Mouse (Mus musculus) CH12.LX (cell line): ENCODE measurements at regions not wholly inside any gene's neighbourhood (a gene's known extent, or its start where the extent isn't known, plus 50 kb on each side); places are given as distances from the start of the nearest gene placed in this dataset.

ENCODE experiments used
- DNase-seq: peaks from one replicate; pipeline ENCODE4 v3.0.0-alpha.2; 2013; ENCODE audit errors: extremely low read depth
- H3K27ac ChIP-seq: 2 replicates; pipeline ENCODE4 v1.5.1; 2012; ENCODE audit warnings: low read depth, mild to moderate bottlenecking, control low read depth, moderate library complexity; ENCODE audit not compliant: insufficient read depth
- H3K27me3 ChIP-seq: replicated peaks from 2 replicates; pipeline ENCODE3; 2012; ENCODE audit warnings: inconsistent platforms
- H3K36me3 ChIP-seq, 2 experiments: replicated peaks in 1 of 2; 2 replicates each; pipeline versions ENCODE3 to v1.6.1; 2012; ENCODE audit warnings: inconsistent platforms in 1 of 2, low read length in 1 of 2, mild to moderate bottlenecking in 1 of 2, mixed read lengths in 1 of 2, moderate library complexity in 1 of 2; ENCODE audit not compliant: control insufficient read depth in 1 of 2, insufficient read depth in 1 of 2
- H3K4me1 ChIP-seq, 2 experiments: 2 replicates each; pipeline ENCODE4 v1.6.1; 2012; ENCODE audit warnings: inconsistent platforms in 1 of 2, moderate library complexity in 1 of 2; ENCODE audit not compliant: insufficient read depth in 2 of 2, control insufficient read depth in 1 of 2
- H3K4me2 ChIP-seq: 2 replicates; pipeline ENCODE4 v1.6.1; 2012; ENCODE audit warnings: low read depth, mild to moderate bottlenecking, control low read depth; ENCODE audit not compliant: poor library complexity, insufficient read depth, severe bottlenecking
- H3K4me3 ChIP-seq, 3 experiments: fragments of 150-350 bp in 1 of 3; sonication (generic) in 1 of 3; replicated peaks in 1 of 3; 2 replicates each; pipeline versions ENCODE3 to v1.5.1; 2011 to 2012; ENCODE audit warnings: low read depth in 2 of 3, low read length in 2 of 3, mild to moderate bottlenecking in 2 of 3, moderate library complexity in 2 of 3, control low read depth in 1 of 3, improper control_type of control experiment in 1 of 3, inconsistent platforms in 1 of 3, mixed read lengths in 1 of 3; ENCODE audit not compliant: poor library complexity in 1 of 3
- H3K79me2 ChIP-seq: replicated peaks from 2 replicates; pipeline ENCODE4 v1.6.1; 2012; ENCODE audit warnings: mild to moderate bottlenecking, moderate library complexity; ENCODE audit not compliant: control insufficient read depth, poor library complexity, insufficient read depth, severe bottlenecking; ENCODE audit errors: extremely low read depth
- H3K9ac ChIP-seq: 2 replicates; pipeline ENCODE4 v1.6.1; 2012; ENCODE audit warnings: low read depth, mild to moderate bottlenecking, control low read depth, moderate library complexity; ENCODE audit not compliant: insufficient read depth
- H3K9me3 ChIP-seq: replicated peaks from 2 replicates; pipeline ENCODE3; 2012; ENCODE audit warnings: low read length, inconsistent platforms, mixed read lengths
- BHLHE40 ChIP-seq: IDR thresholded peaks from 2 replicates; pipeline ENCODE4 v1.6.1; 2011; ENCODE audit warnings: mild to moderate bottlenecking, low read depth, low read length, improper control_type of control experiment
- CHD2 ChIP-seq: IDR thresholded peaks from 2 replicates; pipeline ENCODE4 v1.6.1; 2011; ENCODE audit warnings: low read length, improper control_type of control experiment
- CTCF ChIP-seq, 2 experiments: IDR thresholded peaks in 1 of 2; conservative IDR thresholded peaks in 1 of 2; 2 replicates each; pipeline ENCODE4 v1.5.1; 2011 to 2012; ENCODE audit warnings: low read depth in 2 of 2, low read length in 2 of 2, improper control_type of control experiment in 1 of 2, inconsistent platforms in 1 of 2, mild to moderate bottlenecking in 1 of 2, moderate library complexity in 1 of 2
- EP300 ChIP-seq: IDR thresholded peaks from 2 replicates; pipeline ENCODE4 v1.6.1; 2011; ENCODE audit warnings: low read length, improper control_type of control experiment
- ETS1 ChIP-seq: conservative IDR thresholded peaks from 2 replicates; pipeline ENCODE4 v1.6.1; 2012; ENCODE audit warnings: low read depth, mild to moderate bottlenecking, inconsistent platforms, low read length, improper control_type of control experiment, moderate library complexity
- IRF4 ChIP-seq: IDR thresholded peaks from 2 replicates; pipeline ENCODE4 v1.6.1; 2014; ENCODE audit warnings: low read depth, mild to moderate bottlenecking, inconsistent platforms, low read length, improper control_type of control experiment
- JUN ChIP-seq: IDR thresholded peaks from 2 replicates; pipeline ENCODE4 v1.6.1; 2011; ENCODE audit warnings: low read depth, mild to moderate bottlenecking, low read length, improper control_type of control experiment, moderate library complexity; ENCODE audit not compliant: insufficient read depth
- JUND ChIP-seq: conservative IDR thresholded peaks from 2 replicates; pipeline ENCODE4 v1.6.1; 2011; ENCODE audit warnings: low read depth, low read length, improper control_type of control experiment
- MAFK ChIP-seq: IDR thresholded peaks from 2 replicates; pipeline ENCODE4 v1.6.1; 2011; ENCODE audit warnings: low read length, improper control_type of control experiment; ENCODE audit not compliant: insufficient replicate concordance
- MAX ChIP-seq: IDR thresholded peaks from 2 replicates; pipeline ENCODE4 v1.6.1; 2011; ENCODE audit warnings: low read length, improper control_type of control experiment
- MAZ ChIP-seq: IDR thresholded peaks from 2 replicates; pipeline ENCODE4 v1.6.1; 2012; ENCODE audit warnings: low read depth, mild to moderate bottlenecking, inconsistent platforms, low read length, improper control_type of control experiment, moderate library complexity
- MEF2A ChIP-seq: IDR thresholded peaks from 2 replicates; pipeline ENCODE4 v1.6.1; 2014; ENCODE audit warnings: low read depth, mild to moderate bottlenecking, inconsistent platforms, low read length, improper control_type of control experiment, borderline replicate concordance
- MXI1 ChIP-seq: IDR thresholded peaks from 2 replicates; pipeline ENCODE4 v1.6.1; 2011; ENCODE audit warnings: mild to moderate bottlenecking, low read depth, low read length, improper control_type of control experiment
- NELFE ChIP-seq: IDR thresholded peaks from 2 replicates; pipeline ENCODE4 v1.6.1; 2011; ENCODE audit warnings: low read depth, low read length, improper control_type of control experiment
- PAX5 ChIP-seq: IDR thresholded peaks from 2 replicates; pipeline ENCODE4 v1.6.1; 2012; ENCODE audit warnings: low read length, inconsistent platforms, mixed read lengths
- POLR2A ChIP-seq: IDR thresholded peaks from 2 replicates; pipeline ENCODE4 v1.6.1; 2011; ENCODE audit warnings: low read depth, mild to moderate bottlenecking, improper control_type of control experiment, low read length
- POLR2AphosphoS2 ChIP-seq: IDR thresholded peaks from 2 replicates; pipeline ENCODE4 v1.6.1; 2011; ENCODE audit warnings: low read depth, low read length, improper control_type of control experiment
- RAD21 ChIP-seq: IDR thresholded peaks from 2 replicates; pipeline ENCODE4 v1.6.1; 2011; ENCODE audit warnings: low read depth, mild to moderate bottlenecking, low read length, improper control_type of control experiment, moderate library complexity
- RCOR1 ChIP-seq: conservative IDR thresholded peaks from 2 replicates; pipeline ENCODE4 v1.6.1; 2012; ENCODE audit warnings: low read depth, mild to moderate bottlenecking, inconsistent platforms, low read length, improper control_type of control experiment
- SIN3A ChIP-seq: IDR thresholded peaks from 2 replicates; pipeline ENCODE4 v1.6.1; 2012; ENCODE audit warnings: low read length, improper control_type of control experiment, inconsistent platforms
- SMC3 ChIP-seq: IDR thresholded peaks from 2 replicates; pipeline ENCODE4 v1.6.1; 2011; ENCODE audit warnings: low read depth, low read length, improper control_type of control experiment
- TBP ChIP-seq: conservative IDR thresholded peaks from 2 replicates; pipeline ENCODE4 v1.6.1; 2011; ENCODE audit warnings: low read depth, low read length, improper control_type of control experiment
- UBTF ChIP-seq: IDR thresholded peaks from 2 replicates; pipeline ENCODE4 v1.6.1; 2012; ENCODE audit warnings: low read depth, mild to moderate bottlenecking, inconsistent platforms, low read length, improper control_type of control experiment, moderate library complexity
- USF1 ChIP-seq: IDR thresholded peaks from 2 replicates; pipeline ENCODE4 v1.6.1; 2014; ENCODE audit warnings: low read depth, mild to moderate bottlenecking, inconsistent platforms, low read length, improper control_type of control experiment
- USF2 ChIP-seq: conservative IDR thresholded peaks from 2 replicates; pipeline ENCODE4 v1.6.1; 2011; ENCODE audit warnings: low read depth, low read length, improper control_type of control experiment
- ZKSCAN1 ChIP-seq: IDR thresholded peaks from 2 replicates; pipeline ENCODE4 v1.6.1; 2012; ENCODE audit warnings: low read depth, inconsistent platforms, low read length, improper control_type of control experiment, borderline replicate concordance
- ZNF384 ChIP-seq: IDR thresholded peaks from 2 replicates; pipeline ENCODE4 v1.6.1; 2012; ENCODE audit warnings: low read depth, low read length, improper control_type of control experiment, inconsistent platforms
- dilution Hi-C: fragments of 300-500 bp; cut with MboI; formaldehyde crosslinking; loops from 2 replicates; pipeline ENCODE4 v1.14.3; 2020; ENCODE audit warnings: low sequenced_read_pairs; ENCODE audit not compliant: extremely low pct_unique_long_range_greater_than_20kb, extremely low pct_ligation_motif_present
- in situ Hi-C: fragments of 300-500 bp; cut with MboI; formaldehyde crosslinking; loops from 3 replicates; pipeline ENCODE4 v1.14.3; 2019; ENCODE audit warnings: low sequenced_read_pairs, low pct_ligation_motif_present, low pct_unique_long_range_greater_than_20kb, mixed read lengths

GRCm38 (mm10) chr12:112416537-112416936 lies 72.7 kb upstream of the A530016L24Rik start:
- Histone ChIP-seq H3K4me3 (no peak overlapping the region), H3K4me1 (no peaks in the 10 kb centered on the region), H3K79me2 (no peaks in the 10 kb centered on the region), H3K27me3 (peaks cover 70% of the 10 kb centered on the region), H3K9ac (no peak overlapping the region), H3K27ac (no peak overlapping the region), H3K4me2 (no peak overlapping the region), H3K9me3 (peaks cover 1% of the 10 kb centered on the region), H3K36me3 (no peaks in the 10 kb centered on the region)
- dilution Hi-C loops (no loop called here), in situ Hi-C loops (no loop called here)
- DNase-seq = no peak
- TF ChIP-seq UBTF = no peak
- TF ChIP-seq TBP = no peak
- no peak for TF ChIP-seq JUN
- TF ChIP-seq POLR2AphosphoS2 = no peak
- no peak for TF ChIP-seq CHD2
- no peak for TF ChIP-seq MAFK
- TF ChIP-seq ZNF384 = no peak
- no peak for TF ChIP-seq ETS1
- TF ChIP-seq EP300 = no peak
- no peak for TF ChIP-seq SMC3
- TF ChIP-seq SIN3A = no peak
- no peak for TF ChIP-seq USF1
- TF ChIP-seq NELFE = no peak
- TF ChIP-seq MAX = no peak
- no peak for TF ChIP-seq MEF2A

- peaks cover 73% of the 10 kb centered on the region for H3K27me3 ChIP-seq
- H3K4me1 ChIP-seq = no peaks in the 10 kb centered on the region
- DNase-seq = no peak
- H3K4me3 ChIP-seq = no peak overlapping the region
- no peak overlapping the region for H3K9ac ChIP-seq
- in situ Hi-C loops (no loop called here), dilution Hi-C loops (no loop called here)
- H3K36me3 ChIP-seq = no peaks in the 10 kb centered on the region
- no peaks in the 10 kb centered on the region for H3K79me2 ChIP-seq
- peaks cover 2% of the 10 kb centered on the region for H3K9me3 ChIP-seq
- no peak overlapping the region for H3K27ac ChIP-seq
- no peak for TF ChIP-seq USF2
- no peak for TF ChIP-seq POLR2AphosphoS2
- no peak for TF ChIP-seq POLR2A
- no peak for TF ChIP-seq JUND
- no peak for TF ChIP-seq MAFK
- no peak for TF ChIP-seq USF1
- no peak for TF ChIP-seq MAX
- TF ChIP-seq RAD21 = no peak
- no peak for TF ChIP-seq IRF4
- TF ChIP-seq PAX5 = no peak
- TF ChIP-seq SIN3A = no peak
- TF ChIP-seq MEF2A = no peak
- no peak for TF ChIP-seq MXI1
- no peak for TF ChIP-seq RCOR1
- no peak for TF ChIP-seq BHLHE40
- no peak for TF ChIP-seq EP300
- no peak for TF ChIP-seq CTCF (conservative IDR thresholded peaks at IDR 0.05 in 1 of 2, IDR thresholded peaks at IDR 0.05 in 1 of 2; ENCODE audit: low read depth in 2 of 2, low read length in 2 of 2)
- no peak for TF ChIP-seq SMC3
- TF ChIP-seq ZKSCAN1 = no peak
- TF ChIP-seq MAZ = no peak
- TF ChIP-seq, all 38 proteins: peak for 0
- H3K4me2 ChIP-seq = no peak overlapping the region
Measured at GRCm38 (mm10) chr12:112418636-112419035, 70.6 kb upstream of the A530016L24Rik start.
